Comparison of ENCODE assay signal across 9 mouse cellular contexts in genomic region chr11:96760042-96760441, GRCm38 (mm10). TPM values are rescaled to one million over a fixed set of nuclear protein-coding genes. Genes with fewer than 3 reads are reported as not detected.
DNase-seq lines count a peak whose midpoint lies in the region; ATAC-seq and TF ChIP-seq lines count a peak whose summit lies in the region.
"Had no signal": no experiment of that assay in that cellular context is flagged by ENCODE, and none has a peak within 500 bp of the region (broad histone marks: within the 10 kb centered on the region; RNA-seq: fewer than 3 reads in every experiment).

No protein-coding gene starts in this region.

- DNase-seq in hindbrain, postnatal 0 days (ENCODE audit: low spot score) = peak; percentile 73
- DNase-seq in CD4-positive, CD25-positive, alpha-beta regulatory T cell, adult 2 months (ENCODE audit: low read depth, low spot score) = peak; percentile 81
- DNase-seq in embryonic facial prominence, embryonic 14.5 days (ENCODE audit: low spot score) = peak; percentile 62
- peak; percentile 56 to 77 for DNase-seq in kidney, postnatal 36 days
- DNase-seq in retina, postnatal 7 days (ENCODE audit: low read depth, low spot score) = peak; percentile 48
- DNase-seq in hindbrain, embryonic 14.5 days (ENCODE audit: low spot score) = no peak

- no peak overlapping the region for H3K9ac ChIP-seq in hindbrain, postnatal 0 days (replicated peaks; ENCODE audit: low read length)
- H3K9ac ChIP-seq in hindbrain, embryonic 16.5 days (ENCODE audit: low read depth, low read length) = no peak overlapping the region
- H3K9ac ChIP-seq in embryonic facial prominence, embryonic 14.5 days (ENCODE audit: low read depth, low read length) = no peak overlapping the region
- no peak overlapping the region for H3K9ac ChIP-seq in hindbrain, embryonic 14.5 days

- H3K4me2 ChIP-seq in hindbrain, postnatal 0 days (ENCODE audit: low read depth, low read length) = no peak overlapping the region
- H3K4me2 ChIP-seq in hindbrain, embryonic 16.5 days (ENCODE audit: low read length) = no peak overlapping the region
- H3K4me2 ChIP-seq in embryonic facial prominence, embryonic 14.5 days (ENCODE audit: low read depth, low read length) = no peak overlapping the region
- H3K4me2 ChIP-seq in hindbrain, embryonic 14.5 days (replicated peaks) = no peak overlapping the region

- ATAC-seq in hindbrain, postnatal 0 days = no peak; the same call in 1 of the 2 replicates
- no peak for ATAC-seq in hindbrain, embryonic 16.5 days
- ATAC-seq in activated CD4-positive, CD25-positive, alpha-beta regulatory T cell, adult 4 months = peak; percentile 77
- ATAC-seq in embryonic facial prominence, embryonic 14.5 days (ENCODE audit: low read depth) = 0 out of 2 replicates have a peak, but pooled peaks have one; percentile 34
- ATAC-seq in hindbrain, embryonic 14.5 days (ENCODE audit: low FRiP score) = no peak

- no peaks in the 10 kb centered on the region for H3K27me3 ChIP-seq in hindbrain, postnatal 0 days (ENCODE audit: insufficient read depth, low read length)
- H3K27me3 ChIP-seq in hindbrain, embryonic 16.5 days (replicated peaks; ENCODE audit: control insufficient read depth, insufficient read depth, low read length) = no peaks in the 10 kb centered on the region
- no peaks in the 10 kb centered on the region for H3K27me3 ChIP-seq in embryonic facial prominence, embryonic 14.5 days (replicated peaks; ENCODE audit: control insufficient read depth, insufficient read depth, low read length)
- H3K27me3 ChIP-seq in hindbrain, embryonic 14.5 days (ENCODE audit: control insufficient read depth, insufficient read depth, low read length) = no peaks in the 10 kb centered on the region

- no peak overlapping the region for H3K4me3 ChIP-seq in hindbrain, postnatal 0 days (ENCODE audit: low read length)
- H3K4me3 ChIP-seq in hindbrain, embryonic 16.5 days (ENCODE audit: low read length) = no peak overlapping the region
- no peak overlapping the region for H3K4me3 ChIP-seq in embryonic facial prominence, embryonic 14.5 days (ENCODE audit: low read depth, low read length)
- H3K4me3 ChIP-seq in hindbrain, embryonic 14.5 days (replicated peaks; ENCODE audit: low read length) = no peak overlapping the region

- TF ChIP-seq CTCF in hindbrain, postnatal 0 days (IDR thresholded peaks at IDR 0.05; ENCODE audit: low read depth) = peak; percentile 80

- WGBS in hindbrain, postnatal 0 days = 34% methylated on average over 3 of the region's 3 CpGs
- WGBS in hindbrain, embryonic 16.5 days = 38% methylated on average over 3 of the region's 3 CpGs
- WGBS in embryonic facial prominence, embryonic 14.5 days = 48% methylated on average over 3 of the region's 3 CpGs
- 33% methylated on average over 3 of the region's 3 CpGs for WGBS in hindbrain, embryonic 14.5 days

- H3K4me1 ChIP-seq in hindbrain, postnatal 0 days (ENCODE audit: insufficient read depth, low read length) = peaks cover 4% of the 10 kb centered on the region
- peaks cover 22% of the 10 kb centered on the region for H3K4me1 ChIP-seq in hindbrain, embryonic 16.5 days (ENCODE audit: control insufficient read depth, insufficient read depth, low read depth, low read length)
- peaks cover 9% of the 10 kb centered on the region; the same call in 1 of the 2 replicates for H3K4me1 ChIP-seq in embryonic facial prominence, embryonic 14.5 days (ENCODE audit: control insufficient read depth, insufficient read depth, low read length)
- peaks cover 14% of the 10 kb centered on the region for H3K4me1 ChIP-seq in hindbrain, embryonic 14.5 days (replicated peaks; ENCODE audit: control insufficient read depth, insufficient read depth, low read length)

- no peak overlapping the region for H3K27ac ChIP-seq in hindbrain, postnatal 0 days
- no peak overlapping the region for H3K27ac ChIP-seq in hindbrain, embryonic 16.5 days (ENCODE audit: low read depth, low read length)
- no peak overlapping the region for H3K27ac ChIP-seq in embryonic facial prominence, embryonic 14.5 days (replicated peaks; ENCODE audit: low read depth, low read length)
- no peak overlapping the region for H3K27ac ChIP-seq in hindbrain, embryonic 14.5 days
- H3K27ac ChIP-seq: macrophage had no signal

- no peaks in the 10 kb centered on the region for H3K9me3 ChIP-seq in hindbrain, postnatal 0 days (ENCODE audit: low read length)
- H3K9me3 ChIP-seq in hindbrain, embryonic 16.5 days (ENCODE audit: control insufficient read depth, low read length) = no peaks in the 10 kb centered on the region
- H3K9me3 ChIP-seq in embryonic facial prominence, embryonic 14.5 days (ENCODE audit: control insufficient read depth, low read length) = no peaks in the 10 kb centered on the region
- no peaks in the 10 kb centered on the region for H3K9me3 ChIP-seq in hindbrain, embryonic 14.5 days (ENCODE audit: control insufficient read depth, low read length)

- H3K36me3 ChIP-seq in hindbrain, postnatal 0 days (ENCODE audit: insufficient read depth, low read length) = no peaks in the 10 kb centered on the region
- H3K36me3 ChIP-seq in hindbrain, embryonic 16.5 days (ENCODE audit: control insufficient read depth, insufficient read depth, low read length) = no peaks in the 10 kb centered on the region
- no peaks in the 10 kb centered on the region for H3K36me3 ChIP-seq in embryonic facial prominence, embryonic 14.5 days (ENCODE audit: control insufficient read depth, insufficient read depth, low read length)
- H3K36me3 ChIP-seq in hindbrain, embryonic 14.5 days (replicated peaks; ENCODE audit: control insufficient read depth, insufficient read depth) = no peaks in the 10 kb centered on the region

RNA-seq across cellular contexts. Expression of gene Snx11, which starts 17.3 kb away (rescaled TPM):
- 66.0 and 71.4 TPM in 2 replicates for total RNA-seq in hindbrain, postnatal 0 days (2014; rRNA removed)
- polyA plus RNA-seq in hindbrain, postnatal 0 days (2015; fragmentation: Nextera tagmentation; extraction: Ambion mirVana) = 36.5 and 40.9 TPM in 2 replicates
- 52.2 and 55.9 TPM in 2 replicates for polyA plus RNA-seq in hindbrain, embryonic 16.5 days (2015; fragmentation: Nextera tagmentation; extraction: Ambion mirVana)
- polyA plus RNA-seq in activated CD4-positive, CD25-positive, alpha-beta regulatory T cell, adult 4 months (2017; shearing (Covaris generic)) = 10 to 100 TPM; 15.4 to 21.8 TPM
- 11.2 and 11.7 TPM in 2 replicates for polyA plus RNA-seq in embryonic facial prominence, embryonic 14.5 days (2014; fragmentation: Nextera tagmentation; extraction: Ambion mirVana)
- 37.9 and 42.5 TPM in 2 replicates for polyA plus RNA-seq in hindbrain, embryonic 14.5 days (2014; fragmentation: Nextera tagmentation; extraction: Ambion mirVana)

RNA-seq across cellular contexts. Expression of gene Cbx1, which starts 28.9 kb away (rescaled TPM):
- 23.1 and 27.9 TPM in 2 replicates for total RNA-seq in hindbrain, postnatal 0 days (2014; rRNA removed)
- polyA plus RNA-seq in hindbrain, postnatal 0 days (2015; fragmentation: Nextera tagmentation; extraction: Ambion mirVana) = 57.2 and 63.0 TPM in 2 replicates
- 51.6 and 52.0 TPM in 2 replicates for polyA plus RNA-seq in hindbrain, embryonic 16.5 days (2015; fragmentation: Nextera tagmentation; extraction: Ambion mirVana)
- 10 to 100 TPM; 56.8 to 60.2 TPM for polyA plus RNA-seq in activated CD4-positive, CD25-positive, alpha-beta regulatory T cell, adult 4 months (2017; shearing (Covaris generic))
- polyA plus RNA-seq in embryonic facial prominence, embryonic 14.5 days (2014; fragmentation: Nextera tagmentation; extraction: Ambion mirVana) = 80.2 and 82.8 TPM in 2 replicates
- 52.5 and 57.7 TPM in 2 replicates for polyA plus RNA-seq in hindbrain, embryonic 14.5 days (2014; fragmentation: Nextera tagmentation; extraction: Ambion mirVana)

Comparison
In these comparisons a context has a peak if more than half of its experiments do, and no peak if none do; other contexts are left out.
1. ATAC-seq: peak in activated CD4-positive, CD25-positive, alpha-beta regulatory T cell, adult 4 months (single experiment) and embryonic facial prominence, embryonic 14.5 days (single experiment); none in hindbrain, postnatal 0 days (single experiment), hindbrain, embryonic 16.5 days (single experiment) and hindbrain, embryonic 14.5 days (single experiment).